Mouse (Mus musculus) testis, adult 2 months (tissue): ENCODE results near the gene Fads6.

Experiments used
- CTCF ChIP-seq: fragments of 200-500 bp; IDR thresholded peaks from 2 replicates; pipeline ENCODE4 v1.5.1; 2012; ENCODE audit warnings: low read depth, mild to moderate bottlenecking, inconsistent platforms, low read length, moderate library complexity; ENCODE audit not compliant: control insufficient read depth, insufficient read depth, insufficient replicate concordance
- POLR2A ChIP-seq: fragments of 200-500 bp; IDR thresholded peaks from 2 replicates; pipeline ENCODE4 v1.6.1; 2012; ENCODE audit warnings: low read depth, mild to moderate bottlenecking, inconsistent platforms, low read length, moderate library complexity; ENCODE audit not compliant: control insufficient read depth

GRCm38 (mm10) chr11:115259134-115259533, 38.3 kb downstream of the Fads6 start:
- TF ChIP-seq POLR2A (no peak), CTCF (no peak)
